Mouse (Mus musculus) activated CD4-positive, CD25-positive, alpha-beta regulatory T cell, adult 9 weeks (primary cell): ENCODE data around the gene Foxo6. TPM values are rescaled to one million over a fixed set of nuclear protein-coding genes. Genes with fewer than 3 reads are reported as not detected.

Experiments used
- polyA plus RNA-seq: library from polyadenylated mRNA; unstranded; fragments of 100-300 nt; shearing (Covaris generic); gene quantifications from one replicate; pipeline ENCODE4 v1.2.1, GENCODE M21; 2017

Gene Foxo6
- not detected for polyA plus RNA-seq

GRCm38 (mm10) chr4:120287290-120288111 is at the start of gene Foxo6:
Foxo6 (minus strand) TSS chr4:120287349.

Other genes with a start within 250 kb of the Foxo6 start
- not detected for gene AL607142.1, start 222.4 kb downstream of the Foxo6 start, polyA plus RNA-seq
- 0.38 TPM for gene Edn2, start 126.1 kb downstream of the Foxo6 start, polyA plus RNA-seq
- 11.4 TPM for gene Scmh1, start 117.9 kb upstream of the Foxo6 start, polyA plus RNA-seq
- not detected for gene Slfnl1, start 244.9 kb upstream of the Foxo6 start, polyA plus RNA-seq